Mouse (Mus musculus) embryonic fibroblast, embryonic 13.5 days (primary cell): ENCODE data around the gene Dnah9.

Experiments used
- CTCF ChIP-seq: IDR thresholded peaks from 2 replicates; pipeline ENCODE4 v1.5.1; 2011; ENCODE audit warnings: mild to moderate bottlenecking, control low read depth, low read length, moderate library complexity, borderline replicate concordance; ENCODE audit not compliant: insufficient read depth
- POLR2A ChIP-seq: IDR thresholded peaks from 2 replicates; pipeline ENCODE4 v1.6.1; 2011; ENCODE audit warnings: low read depth, mild to moderate bottlenecking, control low read depth, low read length, moderate library complexity

DNA sequence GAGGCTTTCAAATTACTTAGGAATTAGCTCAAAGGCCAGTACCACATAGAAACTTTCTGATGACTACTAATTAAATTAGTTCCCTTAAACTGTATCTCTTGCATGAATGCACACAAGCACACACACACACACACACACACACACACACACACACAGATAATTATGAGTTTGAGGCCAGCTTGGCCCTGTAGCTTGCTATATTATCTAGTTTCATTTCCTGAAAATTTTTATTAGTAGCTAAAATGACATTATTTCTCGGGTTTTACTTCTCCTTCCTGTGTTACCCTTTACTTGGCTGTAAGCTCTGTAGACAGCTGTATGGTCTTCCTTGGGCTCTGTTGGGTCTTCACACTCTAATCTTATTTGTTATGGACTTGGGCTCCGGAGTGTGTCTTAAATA is 264.4 kb downstream of the Dnah9 start:
- TF ChIP-seq POLR2A (no peak), CTCF (no peak)
